Mouse (Mus musculus): ENCODE results near the gene Ufl1. TPM values are rescaled to one million over a fixed set of nuclear protein-coding genes. Genes with fewer than 3 reads are reported as not detected.

The Ufl1 gene
- total RNA-seq, 2 experiments from 2014 or later, result 30.8 to 41.0 TPM

Other genes with a start within 250 kb of the Ufl1 start
- 1 to 10 TPM; 1.0 to 2.2 TPM for gene Fhl5, start 38.9 kb downstream of the Ufl1 start, total RNA-seq (2021)